Mouse (Mus musculus) CH12.LX (cell line): ENCODE results near the gene Tnc. TPM values are rescaled to one million over a fixed set of nuclear protein-coding genes. Genes with fewer than 3 reads are reported as not detected.

ENCODE experiments used
- DNase-seq: peaks from one replicate; pipeline ENCODE4 v3.0.0-alpha.2; 2013; ENCODE audit errors: extremely low read depth
- H3K27ac ChIP-seq: 2 replicates; pipeline ENCODE4 v1.5.1; 2012; ENCODE audit warnings: low read depth, mild to moderate bottlenecking, control low read depth, moderate library complexity; ENCODE audit not compliant: insufficient read depth
- H3K27me3 ChIP-seq: replicated peaks from 2 replicates; pipeline ENCODE3; 2012; ENCODE audit warnings: inconsistent platforms
- H3K36me3 ChIP-seq, 2 experiments: replicated peaks in 1 of 2; 2 replicates each; pipeline versions ENCODE3 to v1.6.1; 2012; ENCODE audit warnings: inconsistent platforms in 1 of 2, low read length in 1 of 2, mild to moderate bottlenecking in 1 of 2, mixed read lengths in 1 of 2, moderate library complexity in 1 of 2; ENCODE audit not compliant: control insufficient read depth in 1 of 2, insufficient read depth in 1 of 2
- H3K4me1 ChIP-seq, 2 experiments: 2 replicates each; pipeline ENCODE4 v1.6.1; 2012; ENCODE audit warnings: inconsistent platforms in 1 of 2, moderate library complexity in 1 of 2; ENCODE audit not compliant: insufficient read depth in 2 of 2, control insufficient read depth in 1 of 2
- H3K4me2 ChIP-seq: 2 replicates; pipeline ENCODE4 v1.6.1; 2012; ENCODE audit warnings: low read depth, mild to moderate bottlenecking, control low read depth; ENCODE audit not compliant: poor library complexity, insufficient read depth, severe bottlenecking
- H3K4me3 ChIP-seq, 3 experiments: fragments of 150-350 bp in 1 of 3; sonication (generic) in 1 of 3; replicated peaks in 1 of 3; 2 replicates each; pipeline versions ENCODE3 to v1.5.1; 2011 to 2012; ENCODE audit warnings: low read depth in 2 of 3, low read length in 2 of 3, mild to moderate bottlenecking in 2 of 3, moderate library complexity in 2 of 3, control low read depth in 1 of 3, improper control_type of control experiment in 1 of 3, inconsistent platforms in 1 of 3, mixed read lengths in 1 of 3; ENCODE audit not compliant: poor library complexity in 1 of 3
- H3K79me2 ChIP-seq: replicated peaks from 2 replicates; pipeline ENCODE4 v1.6.1; 2012; ENCODE audit warnings: mild to moderate bottlenecking, moderate library complexity; ENCODE audit not compliant: control insufficient read depth, poor library complexity, insufficient read depth, severe bottlenecking; ENCODE audit errors: extremely low read depth
- H3K9ac ChIP-seq: 2 replicates; pipeline ENCODE4 v1.6.1; 2012; ENCODE audit warnings: low read depth, mild to moderate bottlenecking, control low read depth, moderate library complexity; ENCODE audit not compliant: insufficient read depth
- H3K9me3 ChIP-seq: replicated peaks from 2 replicates; pipeline ENCODE3; 2012; ENCODE audit warnings: low read length, inconsistent platforms, mixed read lengths
- CHD1 ChIP-seq: IDR thresholded peaks from 2 replicates; pipeline ENCODE4 v1.6.1; 2012; ENCODE audit warnings: low read depth, low read length, improper control_type of control experiment, inconsistent platforms
- CHD2 ChIP-seq: IDR thresholded peaks from 2 replicates; pipeline ENCODE4 v1.6.1; 2011; ENCODE audit warnings: low read length, improper control_type of control experiment
- CTCF ChIP-seq, 2 experiments: IDR thresholded peaks in 1 of 2; conservative IDR thresholded peaks in 1 of 2; 2 replicates each; pipeline ENCODE4 v1.5.1; 2011 to 2012; ENCODE audit warnings: low read depth in 2 of 2, low read length in 2 of 2, improper control_type of control experiment in 1 of 2, inconsistent platforms in 1 of 2, mild to moderate bottlenecking in 1 of 2, moderate library complexity in 1 of 2
- ETS1 ChIP-seq: conservative IDR thresholded peaks from 2 replicates; pipeline ENCODE4 v1.6.1; 2012; ENCODE audit warnings: low read depth, mild to moderate bottlenecking, inconsistent platforms, low read length, improper control_type of control experiment, moderate library complexity
- GABPA ChIP-seq: IDR thresholded peaks from 2 replicates; pipeline ENCODE4 v1.6.1; 2012; ENCODE audit warnings: low read depth, low read length, improper control_type of control experiment, inconsistent platforms; ENCODE audit not compliant: insufficient replicate concordance
- IRF4 ChIP-seq: IDR thresholded peaks from 2 replicates; pipeline ENCODE4 v1.6.1; 2014; ENCODE audit warnings: low read depth, mild to moderate bottlenecking, inconsistent platforms, low read length, improper control_type of control experiment
- JUND ChIP-seq: conservative IDR thresholded peaks from 2 replicates; pipeline ENCODE4 v1.6.1; 2011; ENCODE audit warnings: low read depth, low read length, improper control_type of control experiment
- KAT2A ChIP-seq: IDR thresholded peaks from 2 replicates; pipeline ENCODE4 v1.6.1; 2012; ENCODE audit warnings: low read length, improper control_type of control experiment, inconsistent platforms; ENCODE audit not compliant: insufficient replicate concordance
- MAFK ChIP-seq: IDR thresholded peaks from 2 replicates; pipeline ENCODE4 v1.6.1; 2011; ENCODE audit warnings: low read length, improper control_type of control experiment; ENCODE audit not compliant: insufficient replicate concordance
- MAX ChIP-seq: IDR thresholded peaks from 2 replicates; pipeline ENCODE4 v1.6.1; 2011; ENCODE audit warnings: low read length, improper control_type of control experiment
- MAZ ChIP-seq: IDR thresholded peaks from 2 replicates; pipeline ENCODE4 v1.6.1; 2012; ENCODE audit warnings: low read depth, mild to moderate bottlenecking, inconsistent platforms, low read length, improper control_type of control experiment, moderate library complexity
- MXI1 ChIP-seq: IDR thresholded peaks from 2 replicates; pipeline ENCODE4 v1.6.1; 2011; ENCODE audit warnings: mild to moderate bottlenecking, low read depth, low read length, improper control_type of control experiment
- MYC ChIP-seq: IDR thresholded peaks from 2 replicates; pipeline ENCODE4 v1.6.1; 2011; ENCODE audit warnings: low read depth, mild to moderate bottlenecking, improper control_type of control experiment, low read length
- NELFE ChIP-seq: IDR thresholded peaks from 2 replicates; pipeline ENCODE4 v1.6.1; 2011; ENCODE audit warnings: low read depth, low read length, improper control_type of control experiment
- NRF1 ChIP-seq: IDR thresholded peaks from 2 replicates; pipeline ENCODE4 v1.6.1; 2014; ENCODE audit warnings: low read depth, mild to moderate bottlenecking, inconsistent platforms, low read length, improper control_type of control experiment, moderate library complexity
- PAX5 ChIP-seq: IDR thresholded peaks from 2 replicates; pipeline ENCODE4 v1.6.1; 2012; ENCODE audit warnings: low read length, inconsistent platforms, mixed read lengths
- POLR2A ChIP-seq: IDR thresholded peaks from 2 replicates; pipeline ENCODE4 v1.6.1; 2011; ENCODE audit warnings: low read depth, mild to moderate bottlenecking, improper control_type of control experiment, low read length
- SIN3A ChIP-seq: IDR thresholded peaks from 2 replicates; pipeline ENCODE4 v1.6.1; 2012; ENCODE audit warnings: low read length, improper control_type of control experiment, inconsistent platforms
- SMC3 ChIP-seq: IDR thresholded peaks from 2 replicates; pipeline ENCODE4 v1.6.1; 2011; ENCODE audit warnings: low read depth, low read length, improper control_type of control experiment
- USF1 ChIP-seq: IDR thresholded peaks from 2 replicates; pipeline ENCODE4 v1.6.1; 2014; ENCODE audit warnings: low read depth, mild to moderate bottlenecking, inconsistent platforms, low read length, improper control_type of control experiment
- USF2 ChIP-seq: conservative IDR thresholded peaks from 2 replicates; pipeline ENCODE4 v1.6.1; 2011; ENCODE audit warnings: low read depth, low read length, improper control_type of control experiment
- ZC3H11A ChIP-seq: IDR thresholded peaks from 2 replicates; pipeline ENCODE4 v1.6.1; 2012; ENCODE audit warnings: low read depth, mild to moderate bottlenecking, inconsistent platforms, low read length, improper control_type of control experiment
- ZKSCAN1 ChIP-seq: IDR thresholded peaks from 2 replicates; pipeline ENCODE4 v1.6.1; 2012; ENCODE audit warnings: low read depth, inconsistent platforms, low read length, improper control_type of control experiment, borderline replicate concordance
- ZMIZ1 ChIP-seq: IDR thresholded peaks from 2 replicates; pipeline ENCODE4 v1.6.1; 2012; ENCODE audit warnings: low read depth, mild to moderate bottlenecking, inconsistent platforms, low read length, improper control_type of control experiment
- ZNF384 ChIP-seq: IDR thresholded peaks from 2 replicates; pipeline ENCODE4 v1.6.1; 2012; ENCODE audit warnings: low read depth, low read length, improper control_type of control experiment, inconsistent platforms
- dilution Hi-C: fragments of 300-500 bp; cut with MboI; formaldehyde crosslinking; loops from 2 replicates; pipeline ENCODE4 v1.14.3; 2020; ENCODE audit warnings: low sequenced_read_pairs; ENCODE audit not compliant: extremely low pct_unique_long_range_greater_than_20kb, extremely low pct_ligation_motif_present
- in situ Hi-C: fragments of 300-500 bp; cut with MboI; formaldehyde crosslinking; loops from 3 replicates; pipeline ENCODE4 v1.14.3; 2019; ENCODE audit warnings: low sequenced_read_pairs, low pct_ligation_motif_present, low pct_unique_long_range_greater_than_20kb, mixed read lengths
- polyA plus RNA-seq: library from polyadenylated mRNA; unstranded; fragments of >175 nt; gene quantifications from 2 replicates; pipeline ENCODE4 v1.2.1, GENCODE M21; 2012; ENCODE audit warnings: low read depth; ENCODE audit not compliant: insufficient read length
- total RNA-seq, 2 experiments: library from RNA; depleted of rRNA; stranded (reverse); fragments of 300-350 nt in 1 of 2; fragments of >200 nt in 1 of 2; gene quantifications; 2 replicates each; pipeline ENCODE4 v1.2.3; 2012 to 2014

Gene Tnc
- total and polyA plus RNA-seq, 3 experiments: 0.13 to 1.2 TPM; not detected in 1

GRCm38 (mm10) chr4:64037513-64037912, 9.3 kb downstream of the Tnc start:
- Histone ChIP-seq H3K4me1 (no peaks in the 10 kb centered on the region), H3K9me3 (no peaks in the 10 kb centered on the region), H3K27me3 (no peaks in the 10 kb centered on the region), H3K4me3 (no peak overlapping the region), H3K9ac (no peak overlapping the region), H3K27ac (no peak overlapping the region), H3K79me2 (no peaks in the 10 kb centered on the region), H3K4me2 (no peak overlapping the region), H3K36me3 (no peaks in the 10 kb centered on the region)
- TF ChIP-seq PAX5 (no peak), USF2 (no peak), MAZ (no peak)
- no peak for DNase-seq
- in situ Hi-C loops: no loop called here
- dilution Hi-C loops: no loop called here

- in situ Hi-C loops (no loop called here), dilution Hi-C loops (no loop called here)
Measured at GRCm38 (mm10) chr4:64034724-64035123, 12.1 kb downstream of the Tnc start.

GRCm38 (mm10) chr4:64033191-64033590, 13.6 kb downstream of the Tnc start:
- Histone ChIP-seq H3K27me3 (no peaks in the 10 kb centered on the region), H3K9me3 (no peaks in the 10 kb centered on the region), H3K36me3 (no peaks in the 10 kb centered on the region), H3K27ac (no peak overlapping the region), H3K4me3 (no peak overlapping the region), H3K79me2 (no peaks in the 10 kb centered on the region), H3K4me2 (no peak overlapping the region), H3K9ac (no peak overlapping the region), H3K4me1 (no peaks in the 10 kb centered on the region)
- in situ Hi-C loops (no loop called here), dilution Hi-C loops (no loop called here)
- DNase-seq: no peak
- TF ChIP-seq MAZ (no peak), CHD2 (no peak), ZC3H11A (no peak), USF1 (no peak), POLR2A (no peak), ZMIZ1 (no peak), SMC3 (no peak), MAX (no peak), CHD1 (no peak), MXI1 (no peak), USF2 (no peak), ZNF384 (no peak), KAT2A (no peak)

More at GRCm38 (mm10) chr4:64034724-64035123, 12.1 kb downstream of the Tnc start:
- no peaks in the 10 kb centered on the region for H3K36me3 ChIP-seq
- no peak overlapping the region for H3K27ac ChIP-seq
- no peaks in the 10 kb centered on the region for H3K9me3 ChIP-seq
- H3K79me2 ChIP-seq: no peaks in the 10 kb centered on the region
- H3K9ac ChIP-seq: no peak overlapping the region
- DNase-seq: no peak
- no peak for TF ChIP-seq CHD2
- TF ChIP-seq ZC3H11A: no peak
- TF ChIP-seq JUND: no peak
- no peak for TF ChIP-seq ZKSCAN1
- TF ChIP-seq POLR2A: no peak
- TF ChIP-seq ETS1: no peak
- TF ChIP-seq MYC: no peak
- TF ChIP-seq MAFK: no peak
- TF ChIP-seq IRF4: no peak
- no peak for TF ChIP-seq ZMIZ1
- no peak for TF ChIP-seq NRF1
- no peak for TF ChIP-seq NELFE
- no peak for TF ChIP-seq GABPA
- TF ChIP-seq MAX: no peak
- no peak for TF ChIP-seq SIN3A
- no peak for TF ChIP-seq MAZ
- TF ChIP-seq CTCF (conservative IDR thresholded peaks at IDR 0.05 in 1 of 2, IDR thresholded peaks at IDR 0.05 in 1 of 2; ENCODE audit: low read depth in 2 of 2, low read length in 2 of 2): no peak
- no peak overlapping the region for H3K4me2 ChIP-seq
- no peak overlapping the region for H3K4me3 ChIP-seq
- no peaks in the 10 kb centered on the region for H3K4me1 ChIP-seq
- H3K27me3 ChIP-seq: no peaks in the 10 kb centered on the region
